Mouse (Mus musculus) liver, embryonic 15.5 days (tissue): ENCODE results near the gene Clmn. TPM values are rescaled to one million over a fixed set of nuclear protein-coding genes. Genes with fewer than 3 reads are reported as not detected.

Experiments
- ATAC-seq: fragments of 200-750 bp; cut with Nextera tagmentation; 2 replicates; pipeline ENCODE4 v1.8.0; 2017; ENCODE audit warnings: moderate number of reproducible peaks, mild to moderate bottlenecking, moderate library complexity; ENCODE audit not compliant: insufficient read depth
- H3K27ac ChIP-seq: fragments of 300-500 bp; sonication (generic); replicated peaks from 2 replicates; pipeline ENCODE4 v1.5.1; 2015; ENCODE audit warnings: mild to moderate bottlenecking, inconsistent platforms
- H3K27me3 ChIP-seq: fragments of 300-500 bp; sonication (generic); 2 replicates; pipeline ENCODE4 v1.6.1; 2015; ENCODE audit warnings: mild to moderate bottlenecking, inconsistent platforms
- H3K36me3 ChIP-seq: fragments of 300-500 bp; sonication (generic); replicated peaks from 2 replicates; pipeline ENCODE4 v1.6.1; 2015; ENCODE audit warnings: moderate library complexity, mild to moderate bottlenecking, inconsistent platforms
- H3K4me1 ChIP-seq: fragments of 300-500 bp; sonication (generic); replicated peaks from 2 replicates; pipeline ENCODE4 v1.6.1; 2015; ENCODE audit warnings: inconsistent platforms
- H3K4me2 ChIP-seq: fragments of 300-500 bp; sonication (generic); 2 replicates; pipeline ENCODE4 v1.6.1; 2015; ENCODE audit warnings: moderate library complexity, mild to moderate bottlenecking, inconsistent platforms
- H3K4me3 ChIP-seq: fragments of 300-500 bp; sonication (generic); replicated peaks from 2 replicates; pipeline ENCODE4 v1.5.1; 2015; ENCODE audit warnings: mild to moderate bottlenecking, inconsistent platforms
- H3K9ac ChIP-seq: fragments of 300-500 bp; sonication (generic); 2 replicates; pipeline ENCODE4 v1.6.1; 2015; ENCODE audit warnings: moderate library complexity, mild to moderate bottlenecking, inconsistent platforms
- H3K9me3 ChIP-seq: fragments of 300-500 bp; sonication (generic); replicated peaks from 2 replicates; pipeline ENCODE4 v1.6.1; 2016; ENCODE audit warnings: inconsistent platforms
- WGBS: fragments of 180-500 bp; shearing (Covaris S2); methylation state at CpG from one replicate; pipeline ENCODE4 v1.1.7; 2015; ENCODE audit warnings: mixed read lengths; ENCODE audit not compliant: insufficient replicate concordance; 5-methylcytosine and 5-hydroxymethylcytosine counted together
- polyA plus RNA-seq: library from polyadenylated mRNA; unstranded; fragments of >200 nt; fragmentation: Nextera tagmentation; extraction: Ambion mirVana; gene quantifications from 2 replicates; pipeline ENCODE4 v1.2.1, GENCODE M21; 2015

Gene Clmn
- polyA plus RNA-seq, 1 experiment from 2014 or later: 0.47 TPM

DNA sequence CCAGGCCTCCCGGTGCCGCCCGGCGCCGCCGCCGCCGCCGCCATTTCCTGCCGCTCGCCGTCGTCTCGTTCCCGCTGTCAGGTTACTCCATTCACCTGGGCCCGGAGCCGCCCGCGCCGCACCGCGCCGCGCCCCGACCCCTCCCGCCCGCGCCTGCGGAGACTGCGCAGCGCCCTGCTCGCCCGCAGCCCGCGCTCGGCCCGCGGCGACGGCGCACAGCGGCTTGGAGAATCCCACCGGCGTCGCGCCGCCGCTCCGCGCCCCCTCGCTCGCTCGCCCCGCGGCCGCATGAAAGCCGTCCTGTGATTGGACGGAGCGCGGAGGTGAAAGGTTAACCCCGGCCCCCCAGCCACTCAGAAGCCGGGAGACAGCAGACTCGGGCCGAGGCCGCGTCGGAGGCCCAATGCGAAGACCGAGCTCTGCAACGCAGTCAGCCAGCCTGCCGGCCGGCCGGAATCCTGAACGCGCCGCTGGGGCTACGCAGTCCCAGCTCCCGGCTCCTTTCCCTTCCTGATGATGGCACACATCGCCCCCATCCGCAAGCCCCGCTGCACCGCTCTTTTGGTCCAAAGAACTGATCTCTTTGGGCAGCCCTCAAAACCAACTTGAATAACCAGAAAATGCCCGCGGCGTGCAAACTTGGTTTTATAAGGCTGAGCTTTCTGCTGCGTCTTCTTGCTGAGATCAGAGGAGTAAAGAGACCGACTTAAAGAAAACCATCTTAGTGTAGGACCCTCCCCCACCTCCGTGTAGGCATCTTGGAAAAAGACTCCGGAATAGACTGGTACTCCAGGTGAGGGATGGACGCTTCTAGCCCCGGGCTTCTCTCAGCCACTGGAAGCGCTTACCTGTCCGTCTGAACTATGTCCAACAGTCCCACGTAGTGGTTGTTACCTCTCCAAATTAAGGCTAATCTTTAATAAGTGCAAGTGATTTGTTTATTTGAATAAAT lies 112.8 kb downstream of the Clmn start, which contains the start of gene Dicer1:
TSS of gene Dicer1 (minus strand) at position 139 of the 952 bp plus-strand sequence.
- H3K4me2 ChIP-seq: peak within 1 kb of the TSS; percentile 94
- no peaks in the 10 kb centered on the region for H3K27me3 ChIP-seq
- peak within 1 kb of the TSS; percentile 84 for H3K4me3 ChIP-seq
- H3K27ac ChIP-seq: peak within 1 kb of the TSS; percentile 77
- peaks cover 8% of the 10 kb centered on the region; the same call in 1 of the 2 replicates for H3K36me3 ChIP-seq
- H3K4me1 ChIP-seq: peaks cover 52% of the 10 kb centered on the region
- H3K9me3 ChIP-seq: no peaks in the 10 kb centered on the region
- peak; percentile 91 for ATAC-seq
- under 1% methylated on average over 78 of the region's 94 CpGs for WGBS
- H3K9ac ChIP-seq: peak within 1 kb of the TSS; percentile 85

GRCm38 (mm10) chr12:104751331-104751813 lies 113.5 kb downstream of the Clmn start:
- Histone ChIP-seq H3K27ac (peak overlapping the region; percentile 77), H3K4me1 (peaks cover 54% of the 10 kb centered on the region), H3K27me3 (no peaks in the 10 kb centered on the region), H3K9ac (peak overlapping the region; percentile 85), H3K9me3 (no peaks in the 10 kb centered on the region), H3K4me3 (peak overlapping the region; percentile 84), H3K4me2 (peak overlapping the region; percentile 94), H3K36me3 (peaks cover 8% of the 10 kb centered on the region; the same call in 1 of the 2 replicates)
- ATAC-seq: peak; percentile 53
- under 1% methylated on average over 52 of the region's 52 CpGs for WGBS

DNA sequence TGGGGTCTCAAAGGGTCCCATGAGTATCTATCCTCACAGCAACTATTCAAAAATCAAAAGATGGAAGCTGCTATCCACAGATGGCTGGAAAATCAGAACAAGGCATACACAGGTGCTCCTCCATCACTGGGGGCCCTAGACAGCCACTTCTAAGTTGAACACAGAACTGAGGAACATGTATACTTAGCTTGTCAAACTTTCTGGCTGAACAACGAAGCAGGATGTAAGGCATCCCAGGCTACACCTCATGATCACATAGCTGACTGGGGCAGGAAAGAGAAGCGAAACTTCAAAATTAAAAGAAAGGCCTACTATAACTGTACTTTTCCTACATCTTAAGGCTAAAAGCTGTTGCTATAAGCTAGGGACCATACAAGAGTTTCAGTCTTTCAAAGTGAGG lies 115.9 kb downstream of the Clmn start:
- H3K4me3 ChIP-seq: no peak overlapping the region
- peaks cover 8% of the 10 kb centered on the region; the same call in 1 of the 2 replicates for H3K36me3 ChIP-seq
- WGBS: 74% methylated on average over 2 of the region's 2 CpGs
- H3K9ac ChIP-seq: no peak overlapping the region
- H3K9me3 ChIP-seq: no peaks in the 10 kb centered on the region
- H3K27me3 ChIP-seq: no peaks in the 10 kb centered on the region
- no peak for ATAC-seq
- H3K27ac ChIP-seq: no peak overlapping the region
- peaks cover 54% of the 10 kb centered on the region for H3K4me1 ChIP-seq
- H3K4me2 ChIP-seq: no peak overlapping the region

DNA sequence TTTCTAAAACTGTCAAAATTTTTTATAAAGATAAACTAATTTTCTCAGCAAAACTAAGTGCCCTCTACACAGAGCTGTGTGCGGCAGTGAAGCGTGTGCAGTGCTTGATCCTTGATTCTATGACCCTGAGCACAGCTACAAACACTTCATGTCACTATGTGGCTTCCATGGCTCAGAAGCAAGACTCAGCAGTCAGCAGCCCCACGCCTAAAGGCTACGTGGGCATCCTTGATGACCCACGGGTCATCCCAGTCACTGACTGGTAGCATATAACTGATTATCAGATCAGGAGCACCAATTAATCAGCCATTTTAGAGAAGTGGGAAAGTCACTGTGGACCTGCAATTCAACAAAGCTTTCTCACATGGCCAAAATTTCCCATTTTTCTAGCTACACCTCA lies 117.6 kb downstream of the Clmn start:
- H3K36me3 ChIP-seq: peaks cover 8% of the 10 kb centered on the region; the same call in 1 of the 2 replicates
- H3K4me1 ChIP-seq: peaks cover 54% of the 10 kb centered on the region
- H3K27ac ChIP-seq: no peak overlapping the region
- ATAC-seq: no peak
- no peak overlapping the region for H3K9ac ChIP-seq
- no peaks in the 10 kb centered on the region for H3K9me3 ChIP-seq
- WGBS: 71% methylated on average over 5 of the region's 5 CpGs
- no peak overlapping the region for H3K4me2 ChIP-seq
- H3K4me3 ChIP-seq: no peak overlapping the region
- H3K27me3 ChIP-seq: no peaks in the 10 kb centered on the region

DNA sequence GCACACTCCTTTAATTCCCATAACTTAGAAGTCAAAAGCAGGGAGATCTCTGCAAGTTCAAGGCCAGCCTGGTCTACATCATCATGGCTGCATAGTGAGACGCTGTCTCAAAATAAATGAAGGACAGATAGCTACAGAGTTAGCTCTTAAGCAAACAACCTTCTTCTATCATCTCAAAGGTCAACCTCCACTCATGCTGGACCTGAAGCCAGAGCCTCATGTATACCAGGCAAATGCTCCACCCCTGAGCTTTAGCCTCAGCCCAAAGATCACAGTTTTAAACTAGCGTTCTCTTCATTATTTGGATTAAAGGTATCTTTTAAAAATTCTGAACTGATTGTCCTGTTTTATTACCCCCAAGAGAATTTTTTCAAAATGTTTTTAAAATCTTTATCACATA lies 118.3 kb downstream of the Clmn start:
- Histone ChIP-seq H3K27me3 (no peaks in the 10 kb centered on the region), H3K36me3 (peaks cover 8% of the 10 kb centered on the region; the same call in 1 of the 2 replicates), H3K4me1 (peaks cover 57% of the 10 kb centered on the region), H3K9ac (no peak overlapping the region), H3K9me3 (no peaks in the 10 kb centered on the region), H3K4me3 (no peak overlapping the region), H3K27ac (no peak overlapping the region), H3K4me2 (no peak overlapping the region)
- WGBS: 75% methylated on average over 2 of the region's 2 CpGs
- no peak for ATAC-seq

DNA sequence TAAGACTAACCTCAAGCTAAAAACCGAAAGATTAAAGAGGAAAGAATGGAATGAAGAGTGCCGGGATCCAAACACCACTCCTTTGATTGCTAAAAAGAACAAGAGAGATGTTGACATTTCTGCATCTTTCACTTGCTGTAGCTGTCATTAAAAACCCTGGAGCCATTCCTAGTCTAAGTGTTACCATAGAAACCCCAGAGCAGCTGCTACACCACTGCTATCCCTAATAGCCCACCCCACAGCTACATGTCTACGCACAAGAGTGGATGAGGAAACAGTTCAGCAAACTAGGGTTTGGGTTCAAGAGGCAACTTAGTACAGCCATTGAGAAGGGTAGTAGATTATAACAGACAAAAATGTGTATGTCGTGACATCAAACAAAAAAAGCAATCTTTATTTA lies 121.2 kb downstream of the Clmn start:
- H3K27ac ChIP-seq: no peak overlapping the region
- H3K36me3 ChIP-seq: no peaks in the 10 kb centered on the region
- H3K4me1 ChIP-seq: peaks cover 39% of the 10 kb centered on the region
- H3K4me2 ChIP-seq: no peak overlapping the region
- ATAC-seq: no peak
- H3K9me3 ChIP-seq: no peaks in the 10 kb centered on the region
- no peak overlapping the region for H3K4me3 ChIP-seq
- WGBS: 77% methylated on average over 4 of the region's 4 CpGs
- H3K27me3 ChIP-seq: no peaks in the 10 kb centered on the region
- no peak overlapping the region for H3K9ac ChIP-seq

- peaks cover 29% of the 10 kb centered on the region for H3K4me1 ChIP-seq
- 0 out of 2 replicates have a peak, but pooled peaks have one; percentile 16 for ATAC-seq
- H3K9me3 ChIP-seq: no peaks in the 10 kb centered on the region
- no peak overlapping the region for H3K4me3 ChIP-seq
- H3K36me3 ChIP-seq: peaks cover 11% of the 10 kb centered on the region
- no peak overlapping the region for H3K27ac ChIP-seq
- H3K27me3 ChIP-seq: no peaks in the 10 kb centered on the region
- 16% methylated on average over 6 of the region's 6 CpGs for WGBS
- no peak overlapping the region for H3K4me2 ChIP-seq
- no peak overlapping the region for H3K9ac ChIP-seq
Measured at GRCm38 (mm10) chr12:104742247-104742646, 122.6 kb downstream of the Clmn start.

- Histone ChIP-seq H3K4me2 (no peak overlapping the region), H3K27me3 (no peaks in the 10 kb centered on the region), H3K9me3 (no peaks in the 10 kb centered on the region), H3K36me3 (peaks cover 19% of the 10 kb centered on the region), H3K9ac (no peak overlapping the region), H3K4me3 (no peak overlapping the region), H3K27ac (no peak overlapping the region), H3K4me1 (peaks cover 25% of the 10 kb centered on the region)
- WGBS: 64% methylated on average over 12 of the region's 12 CpGs
- no peak for ATAC-seq
Measured at GRCm38 (mm10) chr12:104740841-104741787, 123.8 kb downstream of the Clmn start.

GRCm38 (mm10) chr12:104738931-104739330 lies 125.9 kb downstream of the Clmn start:
- Histone ChIP-seq H3K9me3 (no peaks in the 10 kb centered on the region), H3K27ac (no peak overlapping the region), H3K27me3 (no peaks in the 10 kb centered on the region), H3K4me1 (peaks cover 25% of the 10 kb centered on the region), H3K36me3 (peaks cover 25% of the 10 kb centered on the region), H3K4me2 (no peak overlapping the region), H3K4me3 (no peak overlapping the region), H3K9ac (no peak overlapping the region)
- ATAC-seq: no peak
- WGBS: 73% methylated on average over 3 of the region's 3 CpGs

- H3K4me3 ChIP-seq: no peak overlapping the region
- H3K9ac ChIP-seq: no peak overlapping the region
- H3K27ac ChIP-seq: no peak overlapping the region
- WGBS: 84% methylated on average over 9 of the region's 9 CpGs
- no peaks in the 10 kb centered on the region for H3K9me3 ChIP-seq
- peaks cover 27% of the 10 kb centered on the region for H3K36me3 ChIP-seq
- no peak overlapping the region for H3K4me2 ChIP-seq
- no peak for ATAC-seq
- H3K4me1 ChIP-seq: peaks cover 23% of the 10 kb centered on the region
- H3K27me3 ChIP-seq: no peaks in the 10 kb centered on the region
Measured at GRCm38 (mm10) chr12:104738446-104738845, 126.4 kb downstream of the Clmn start.
